Mouse (Mus musculus) intestine, embryonic 14.5 days (tissue): Measurements from ENCODE around the gene Nynrin. TPM values are rescaled to one million over a fixed set of nuclear protein-coding genes. Genes with fewer than 3 reads are reported as not detected.
A peak's percentile ranks its signal among the peaks of the same experiment; 100 is the strongest.

ENCODE experiments used
- ATAC-seq: fragments of 200-750 bp; cut with Nextera tagmentation; replicated peaks from 2 replicates; pipeline ENCODE4 v1.8.0; 2017; ENCODE audit warnings: low read depth, moderate number of reproducible peaks, moderate TSS enrichment, moderate library complexity; ENCODE audit not compliant: low FRiP score, low TSS enrichment
- DNase-seq: peaks from one replicate; pipeline ENCODE4 v3.0.0-alpha.2; 2018; ENCODE audit warnings: low spot score
- H3K27ac ChIP-seq: fragments of 300-500 bp; sonication (generic); 2 replicates; pipeline ENCODE4 v1.5.1; 2014; ENCODE audit warnings: low read depth, mild to moderate bottlenecking, control low read depth
- H3K27me3 ChIP-seq: fragments of 300-500 bp; sonication (generic); replicated peaks from 2 replicates; pipeline ENCODE4 v1.6.1; 2014; ENCODE audit warnings: low read length, control low read depth; ENCODE audit not compliant: control insufficient read depth, insufficient read depth
- H3K36me3 ChIP-seq: fragments of 300-500 bp; sonication (generic); 2 replicates; pipeline ENCODE4 v1.6.1; 2014; ENCODE audit warnings: low read length, control low read depth; ENCODE audit not compliant: control insufficient read depth, insufficient read depth
- H3K4me1 ChIP-seq: fragments of 300-500 bp; sonication (generic); replicated peaks from 2 replicates; pipeline ENCODE4 v1.6.1; 2014; ENCODE audit warnings: low read length, control low read depth, mixed read lengths; ENCODE audit not compliant: control insufficient read depth, insufficient read depth
- H3K4me2 ChIP-seq: fragments of 300-500 bp; sonication (generic); 2 replicates; pipeline ENCODE4 v1.6.1; 2014; ENCODE audit warnings: low read length
- H3K4me3 ChIP-seq: fragments of 300-500 bp; sonication (generic); 2 replicates; pipeline ENCODE4 v1.5.1; 2014; ENCODE audit warnings: low read depth, low read length, control low read depth, mixed read lengths
- H3K9ac ChIP-seq: fragments of 300-500 bp; sonication (generic); 2 replicates; pipeline ENCODE4 v1.6.1; 2014; ENCODE audit warnings: mild to moderate bottlenecking, low read length
- H3K9me3 ChIP-seq: fragments of 300-500 bp; sonication (generic); 2 replicates; pipeline ENCODE4 v1.6.1; 2016; ENCODE audit warnings: low read length, control low read depth; ENCODE audit not compliant: control insufficient read depth
- WGBS: fragments of 180-500 bp; shearing (Covaris S2); extraction: QIAGEN DNeasy Blood & Tissue Kit; methylation state at CpG from one replicate; pipeline ENCODE4 v1.1.7; 2014; 5-methylcytosine and 5-hydroxymethylcytosine counted together
- polyA plus RNA-seq: library from polyadenylated mRNA; unstranded; fragments of >200 nt; fragmentation: Nextera tagmentation; extraction: Ambion mirVana; gene quantifications from 2 replicates; pipeline ENCODE4 v1.2.1, GENCODE M21; 2014

Gene Nynrin
- polyA plus RNA-seq, 1 experiment from 2014 or later = 18.6 TPM

GRCm38 (mm10) chr14:55869538-55869937 lies 15.7 kb downstream of the Nynrin start:
- Histone ChIP-seq H3K27me3 (no peaks in the 10 kb centered on the region), H3K9me3 (no peaks in the 10 kb centered on the region), H3K4me3 (no peak overlapping the region), H3K9ac (no peak overlapping the region), H3K4me2 (no peak overlapping the region), H3K4me1 (peaks cover 10% of the 10 kb centered on the region), H3K36me3 (peaks cover 84% of the 10 kb centered on the region), H3K27ac (no peak overlapping the region)
- no peak for DNase-seq
- no peak for ATAC-seq
- 96% methylated on average over 6 of the region's 6 CpGs for WGBS

- Histone ChIP-seq H3K9ac (no peak overlapping the region), H3K27ac (no peak overlapping the region), H3K4me3 (no peak overlapping the region), H3K4me1 (peaks cover 10% of the 10 kb centered on the region), H3K9me3 (no peaks in the 10 kb centered on the region), H3K36me3 (peaks cover 60% of the 10 kb centered on the region), H3K27me3 (no peaks in the 10 kb centered on the region), H3K4me2 (no peak overlapping the region)
- ATAC-seq (no peak), DNase-seq (no peak)
- 90% methylated on average over 12 of the region's 12 CpGs for WGBS
Observed at GRCm38 (mm10) chr14:55872039-55872438, 18.2 kb downstream of the Nynrin start.

- no peaks in the 10 kb centered on the region for H3K27me3 ChIP-seq
- H3K4me1 ChIP-seq = peaks cover 14% of the 10 kb centered on the region
- no peak overlapping the region for H3K9ac ChIP-seq
- ATAC-seq (no peak), DNase-seq (no peak)
- H3K9me3 ChIP-seq = no peaks in the 10 kb centered on the region
- WGBS = 84% methylated on average over 17 of the region's 17 CpGs
- H3K27ac ChIP-seq = no peak overlapping the region
- H3K36me3 ChIP-seq = peaks cover 56% of the 10 kb centered on the region
- H3K4me3 ChIP-seq = no peak overlapping the region
- H3K4me2 ChIP-seq = no peak overlapping the region
Observed at GRCm38 (mm10) chr14:55872551-55872950, 18.7 kb downstream of the Nynrin start.

GRCm38 (mm10) chr14:55873242-55873713 lies 19.5 kb downstream of the Nynrin start:
- Histone ChIP-seq H3K4me2 (no peak overlapping the region), H3K27ac (no peak overlapping the region), H3K4me1 (peaks cover 20% of the 10 kb centered on the region), H3K4me3 (no peak overlapping the region), H3K36me3 (peaks cover 49% of the 10 kb centered on the region), H3K9me3 (no peaks in the 10 kb centered on the region), H3K9ac (no peak overlapping the region), H3K27me3 (no peaks in the 10 kb centered on the region)
- DNase-seq (no peak), ATAC-seq (no peak)
- 80% methylated on average over 8 of the region's 8 CpGs for WGBS

GRCm38 (mm10) chr14:55873714-55874683 lies 20.2 kb downstream of the Nynrin start:
- Histone ChIP-seq H3K4me3 (0 out of 2 replicates have a peak overlapping the region, but pooled peaks have one; percentile 14), H3K9me3 (no peaks in the 10 kb centered on the region), H3K27ac (no peak overlapping the region), H3K4me1 (peaks cover 20% of the 10 kb centered on the region), H3K4me2 (peak overlapping the region; percentile 35), H3K9ac (no peak overlapping the region), H3K27me3 (no peaks in the 10 kb centered on the region), H3K36me3 (peaks cover 42% of the 10 kb centered on the region)
- ATAC-seq (peak; percentile 52), DNase-seq (peak; percentile 90)
- 16% methylated on average over 30 of the region's 30 CpGs for WGBS

GRCm38 (mm10) chr14:55877469-55878315 lies 23.9 kb downstream of the Nynrin start:
- H3K36me3 ChIP-seq = peaks cover 5% of the 10 kb centered on the region; the same call in 1 of the 2 replicates
- H3K27ac ChIP-seq = no peak overlapping the region
- ATAC-seq (no peak), DNase-seq (no peak)
- H3K4me2 ChIP-seq = peak overlapping the region; percentile 28
- WGBS = 6% methylated on average over 14 of the region's 14 CpGs
- H3K27me3 ChIP-seq = no peaks in the 10 kb centered on the region
- no peak overlapping the region for H3K4me3 ChIP-seq
- H3K9ac ChIP-seq = no peak overlapping the region
- no peaks in the 10 kb centered on the region for H3K9me3 ChIP-seq
- peaks cover 23% of the 10 kb centered on the region for H3K4me1 ChIP-seq

- peak overlapping the region; percentile 3; the same call in 1 of the 2 replicates for H3K4me2 ChIP-seq
- no peak overlapping the region for H3K27ac ChIP-seq
- ATAC-seq (no peak), DNase-seq (no peak)
- 22% methylated on average over 7 of the region's 7 CpGs for WGBS
- H3K27me3 ChIP-seq = no peaks in the 10 kb centered on the region
- peaks cover 21% of the 10 kb centered on the region for H3K4me1 ChIP-seq
- no peak overlapping the region for H3K4me3 ChIP-seq
- H3K9me3 ChIP-seq = no peaks in the 10 kb centered on the region
- H3K9ac ChIP-seq = no peak overlapping the region
- no peaks in the 10 kb centered on the region for H3K36me3 ChIP-seq
Observed at GRCm38 (mm10) chr14:55878316-55878940, 24.6 kb downstream of the Nynrin start.

- Histone ChIP-seq H3K27ac (no peak overlapping the region), H3K4me1 (peaks cover 22% of the 10 kb centered on the region), H3K27me3 (no peaks in the 10 kb centered on the region), H3K36me3 (no peaks in the 10 kb centered on the region), H3K9ac (no peak overlapping the region), H3K4me2 (no peak overlapping the region), H3K9me3 (no peaks in the 10 kb centered on the region), H3K4me3 (no peak overlapping the region)
- ATAC-seq (no peak), DNase-seq (no peak)
- WGBS = 48% methylated on average over 1 of the region's 1 CpGs
Observed at GRCm38 (mm10) chr14:55879623-55880022, 25.8 kb downstream of the Nynrin start.
